Mouse (Mus musculus) layer of hippocampus, adult 11-12 months (tissue): ENCODE results near the gene Ereg.
A peak's percentile ranks its signal among the peaks of the same experiment; 100 is the strongest.

Source experiments
- DNase-seq: peaks from one replicate; pipeline ENCODE4 v3.0.0; 2022; ENCODE audit warnings: low spot score

Gene Ereg

DNA sequence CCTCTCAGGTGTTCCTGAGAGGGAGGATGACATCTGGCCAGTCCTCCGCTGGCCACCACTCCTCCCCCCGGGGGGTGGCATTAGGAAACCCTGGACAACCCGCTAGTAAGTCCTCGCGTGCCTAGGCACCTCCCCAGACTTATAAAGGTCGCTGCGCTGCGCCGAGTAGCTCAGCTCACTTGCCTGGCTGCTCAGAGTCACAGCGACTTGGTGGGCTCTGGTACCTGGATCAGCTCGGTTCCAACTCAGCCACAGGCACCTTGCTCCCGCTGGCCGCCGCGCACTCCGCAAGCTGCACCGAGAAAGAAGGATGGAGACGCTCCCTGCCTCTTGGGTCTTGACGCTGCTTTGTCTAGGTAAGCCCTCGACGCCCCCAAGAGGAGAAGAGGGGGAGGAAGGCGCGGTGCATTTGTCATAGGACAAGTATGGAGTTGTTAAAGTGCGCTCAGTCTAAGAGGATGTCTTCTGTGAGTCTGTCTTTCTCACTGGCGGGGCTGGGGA is at the start of gene Ereg:
Ereg (plus strand) TSS at position 173 of the 501 bp plus-strand sequence.
- DNase-seq, result no peak

DNA sequence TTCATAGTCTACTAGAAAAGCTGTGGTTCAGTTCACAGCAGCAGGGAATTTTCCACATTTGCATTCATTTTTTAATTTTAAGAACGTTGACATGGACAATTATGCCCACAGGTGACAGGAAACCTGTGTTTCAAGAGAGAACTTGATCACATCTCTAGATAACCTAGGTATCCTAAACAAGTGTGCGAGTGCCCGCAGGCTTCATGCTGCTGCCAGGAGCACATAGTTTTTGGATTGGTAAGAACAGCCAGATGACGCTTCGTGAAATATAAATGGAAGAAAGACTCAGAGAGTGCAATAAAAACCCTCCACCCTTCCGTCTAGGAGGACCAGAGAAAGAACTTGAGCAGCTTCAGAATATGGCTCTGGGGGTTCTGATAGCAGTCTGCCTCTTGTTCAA is 47.3 kb upstream of the Ereg start, which contains the start of gene Epgn:
Epgn (plus strand) TSS at position 301 of the 400 bp plus-strand sequence.
- no peak for DNase-seq

DNA sequence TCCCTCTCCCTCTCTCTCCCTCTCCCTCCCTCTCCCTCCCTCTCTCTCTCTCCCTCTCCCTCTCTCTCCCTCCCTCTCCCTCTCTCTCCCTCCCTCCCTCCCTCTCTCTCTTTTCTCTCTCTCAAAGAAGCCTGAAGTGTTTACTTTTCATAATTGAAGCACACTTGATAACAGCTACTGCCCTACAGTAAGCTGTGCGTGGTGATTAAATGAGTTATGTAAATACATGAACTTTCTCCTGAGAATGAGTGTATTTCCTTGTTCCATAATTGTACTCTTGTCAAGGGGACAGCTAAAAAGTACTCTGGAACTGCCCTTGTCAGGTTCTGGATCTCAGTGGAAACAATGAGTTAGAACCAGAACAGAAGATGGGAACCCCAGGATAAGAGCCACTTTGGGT is 46.6 kb upstream of the Ereg start:
- no peak for DNase-seq

DNA sequence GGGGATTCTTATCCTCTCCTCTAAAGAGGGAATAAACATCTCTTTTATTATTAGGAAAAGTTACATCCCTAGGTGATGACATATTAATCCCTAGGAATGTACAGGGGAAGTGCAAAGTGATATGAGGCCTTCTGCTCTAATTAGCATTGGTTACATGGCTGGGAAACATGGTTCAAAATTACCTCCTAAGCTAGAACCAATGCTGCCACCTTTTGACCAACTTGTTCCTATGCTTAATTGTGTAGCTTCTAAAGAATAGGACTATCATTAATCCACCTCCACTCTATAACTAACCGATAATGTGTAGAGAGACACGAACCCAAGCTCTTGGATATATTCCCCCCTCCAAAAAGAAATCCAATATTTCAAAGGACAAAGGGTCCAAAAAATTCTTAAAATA is 43.8 kb upstream of the Ereg start:
- peak; percentile 4 for DNase-seq

DNA sequence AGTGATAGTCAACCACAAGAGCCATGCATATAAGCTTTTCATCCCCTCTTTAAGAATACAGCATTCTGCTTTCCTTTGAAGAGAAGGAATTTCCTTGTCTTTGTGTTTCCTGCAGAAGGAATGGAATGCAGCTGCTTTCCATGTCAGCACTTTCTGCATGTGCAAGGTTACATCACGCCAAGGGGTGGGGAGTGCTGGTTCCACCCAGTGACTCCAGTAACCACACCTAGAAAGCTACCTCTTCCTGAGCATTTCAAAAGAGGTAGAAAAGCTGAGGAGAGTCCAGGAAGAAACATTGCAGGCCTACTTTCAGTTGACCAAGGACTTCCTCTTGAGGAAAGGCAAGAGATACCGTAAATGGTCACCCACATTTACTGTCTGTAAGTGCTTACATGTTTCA is 39.1 kb upstream of the Ereg start:
- no peak for DNase-seq

DNA sequence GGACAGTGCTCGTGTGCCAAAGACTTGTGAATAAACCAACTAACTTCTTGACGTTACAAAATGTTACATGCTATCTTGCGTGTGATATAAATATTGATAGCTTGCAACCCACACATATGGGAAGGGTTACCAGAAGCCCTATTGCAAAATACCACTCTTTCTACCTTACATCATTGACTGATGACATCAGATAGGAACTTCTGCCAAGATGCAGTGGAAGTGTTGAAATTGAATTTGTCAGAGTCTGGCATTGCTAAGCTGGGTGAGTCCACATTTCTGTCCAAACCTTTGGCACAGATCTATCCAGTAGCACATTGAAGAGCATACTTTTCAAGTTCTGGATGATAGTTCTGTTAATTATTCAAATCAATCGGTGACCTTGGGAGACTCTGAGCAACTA is 37.8 kb upstream of the Ereg start:
- DNase-seq, result no peak

DNA sequence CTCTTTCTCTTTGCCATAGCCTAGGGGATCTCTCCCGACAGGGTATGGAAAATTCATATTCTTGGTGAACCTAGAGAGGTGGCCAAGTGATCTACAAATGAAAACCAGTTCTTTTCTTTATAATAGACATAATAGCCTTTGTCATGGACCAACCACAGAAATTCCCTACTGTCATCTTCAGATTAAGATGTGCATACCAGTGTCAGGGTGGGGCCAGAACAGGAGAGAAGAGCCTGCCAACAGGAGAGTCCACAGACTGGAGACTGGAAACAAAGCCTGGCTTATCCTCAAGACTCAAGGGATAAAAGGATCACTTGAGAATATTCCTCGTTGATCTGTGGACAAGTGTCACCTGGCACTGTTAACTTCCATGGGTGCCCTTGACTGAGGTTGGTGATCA is 36.7 kb upstream of the Ereg start:
- no peak for DNase-seq

DNA sequence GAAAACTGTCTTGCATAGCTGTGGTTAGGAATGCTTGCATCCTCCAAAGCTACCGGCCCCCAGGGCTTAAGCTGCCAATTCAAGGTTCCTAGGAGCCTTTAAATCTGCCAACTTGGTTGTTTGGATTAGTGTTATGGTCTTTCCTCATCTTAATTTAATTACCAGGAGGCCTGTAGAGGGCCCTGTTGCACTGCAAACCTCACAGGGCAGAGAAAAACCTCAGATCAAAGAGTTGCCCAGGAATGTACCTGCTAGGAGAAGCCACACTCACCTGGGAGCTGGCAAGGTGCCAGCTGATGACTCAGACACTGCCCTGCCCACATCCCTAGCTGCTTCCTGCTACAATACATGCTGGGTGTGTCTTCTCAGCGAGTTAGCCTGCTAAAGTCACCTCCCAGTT is 35.9 kb upstream of the Ereg start:
- DNase-seq, result peak; percentile 6

DNA sequence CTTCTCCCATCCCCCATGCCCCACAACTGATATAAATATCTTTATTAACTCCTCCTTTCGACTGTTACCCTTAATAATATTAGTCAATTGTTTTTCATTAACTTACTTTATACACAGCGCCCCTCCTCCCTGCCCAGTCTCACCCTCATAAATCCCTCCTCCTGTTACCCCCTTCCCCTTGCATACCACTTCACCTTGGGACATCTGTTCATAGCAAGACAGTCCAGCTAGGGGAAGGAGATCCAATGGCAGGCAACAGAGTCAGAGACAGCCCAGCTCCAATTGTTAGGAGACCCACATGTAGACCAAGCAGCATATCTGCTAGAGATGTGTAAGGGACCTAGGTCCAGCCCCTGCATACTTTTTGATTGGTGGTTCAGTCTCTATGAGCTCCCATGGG is 35.5 kb upstream of the Ereg start:
- no peak for DNase-seq

DNA sequence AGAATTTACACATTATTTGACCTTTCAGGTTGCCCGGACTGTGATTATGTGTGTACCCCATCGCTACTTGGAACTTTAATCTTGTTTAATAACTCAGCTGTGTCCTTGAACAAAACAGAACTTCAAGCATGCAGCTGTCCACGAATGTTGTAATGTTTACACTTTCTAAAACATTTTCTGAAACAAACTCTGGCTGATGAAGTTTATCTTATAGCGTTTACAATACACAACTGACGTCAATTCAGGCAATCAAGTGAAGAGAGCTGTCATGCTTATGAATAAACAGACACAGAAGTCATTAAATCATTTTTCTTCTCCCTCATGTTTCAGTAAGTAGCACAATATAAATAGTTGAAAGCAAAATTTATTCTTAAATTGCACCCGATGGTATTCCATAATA is 26.4 kb upstream of the Ereg start:
- no peak for DNase-seq

DNA sequence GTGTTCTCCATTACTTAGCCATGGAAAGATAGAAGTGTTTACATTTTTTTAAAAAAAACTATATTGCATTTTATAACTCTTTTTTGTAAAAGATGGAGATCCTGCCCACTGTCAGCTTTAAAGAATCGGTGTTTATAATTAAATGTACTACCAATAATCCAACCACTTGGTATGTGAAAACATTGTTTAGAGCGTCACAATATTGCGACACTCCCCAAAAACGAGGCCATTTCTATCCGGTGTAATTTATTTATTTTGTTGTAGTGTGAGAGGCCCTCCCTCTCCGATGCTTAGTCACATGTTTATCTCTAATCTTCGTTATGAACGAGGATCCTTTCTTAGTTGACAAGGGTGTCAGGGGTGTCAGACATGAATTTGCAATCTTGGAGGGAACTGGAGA is 26.0 kb upstream of the Ereg start:
- no peak for DNase-seq

DNA sequence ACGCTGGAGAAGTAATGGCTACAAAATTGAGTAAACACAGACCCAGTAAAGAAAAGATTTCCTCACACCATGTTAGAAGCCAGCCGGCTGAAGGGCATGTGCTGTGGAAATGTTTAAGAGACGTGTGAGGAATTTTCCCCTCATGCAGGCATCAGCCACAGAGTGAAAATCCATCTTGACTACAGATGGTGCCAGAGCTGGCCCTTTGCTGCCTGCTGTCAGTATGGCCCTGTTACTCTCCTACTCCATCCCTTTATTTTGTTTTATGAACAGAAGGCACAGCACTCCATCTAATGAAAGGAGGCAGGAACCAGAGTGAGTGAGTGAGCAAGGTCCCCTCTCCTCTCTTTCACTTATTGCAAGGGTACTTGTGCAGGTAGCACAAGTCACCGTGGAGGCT is 2.1 kb upstream of the Ereg start:
- no peak for DNase-seq

DNA sequence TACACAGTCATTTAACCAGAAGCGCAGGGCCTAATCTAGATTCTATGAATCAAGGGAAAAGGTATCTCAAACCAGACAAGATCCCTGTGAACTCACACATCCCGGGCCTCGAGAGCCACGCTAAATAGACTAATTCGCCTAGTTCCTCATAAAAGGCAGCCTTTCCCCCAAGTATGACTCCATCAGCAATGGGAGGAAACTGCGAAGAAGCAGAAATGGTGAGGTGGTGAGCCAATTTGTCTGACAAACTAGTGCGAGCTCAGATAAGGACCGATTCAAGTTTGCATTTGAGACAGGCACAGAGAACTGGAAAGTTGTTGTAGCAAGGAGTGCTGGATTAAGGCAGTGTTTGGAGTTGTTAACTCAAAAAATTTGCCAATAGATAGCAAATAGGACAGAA is 796 bp upstream of the Ereg start:
- DNase-seq, result no peak

DNA sequence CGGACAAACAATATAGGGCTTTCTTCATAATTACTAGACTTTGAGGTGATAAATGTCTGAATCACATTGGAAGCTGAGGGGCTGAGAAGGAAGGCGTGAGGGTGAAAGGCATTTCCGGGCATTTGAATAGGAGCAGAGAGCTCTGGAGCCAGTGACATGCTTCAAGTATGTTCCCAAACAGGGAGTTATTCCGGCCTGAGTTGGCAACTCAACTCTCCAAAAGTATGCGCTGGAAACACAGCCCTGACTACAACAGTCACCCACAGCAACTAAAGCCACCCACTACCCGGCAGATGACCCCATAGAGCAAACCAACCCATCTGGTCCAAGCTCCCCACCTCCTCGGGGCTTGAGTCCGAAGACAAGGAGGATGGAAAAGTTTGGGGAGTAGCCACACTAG is 396 bp upstream of the Ereg start:
- no peak for DNase-seq

DNA sequence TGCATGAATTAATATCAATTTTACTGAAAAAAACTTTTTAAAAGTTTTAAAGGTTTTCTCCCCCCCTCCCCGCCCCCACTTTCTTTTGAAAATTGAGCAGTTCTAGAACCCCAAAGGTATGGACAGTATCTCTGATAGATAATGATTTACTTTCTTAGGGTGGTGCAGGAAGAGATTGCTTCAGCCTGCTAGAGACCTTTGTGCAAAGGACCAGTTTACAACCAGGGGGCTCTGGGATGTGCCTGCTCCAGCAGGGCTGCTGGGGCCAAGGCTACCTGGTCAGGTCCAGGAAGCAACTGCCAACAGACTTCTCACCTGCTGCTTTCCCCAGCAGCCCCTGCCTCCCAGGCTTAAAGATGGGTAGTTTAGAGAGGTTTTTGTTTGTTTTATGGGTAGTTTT is 599 bp downstream of the Ereg start:
- DNase-seq, result no peak

DNA sequence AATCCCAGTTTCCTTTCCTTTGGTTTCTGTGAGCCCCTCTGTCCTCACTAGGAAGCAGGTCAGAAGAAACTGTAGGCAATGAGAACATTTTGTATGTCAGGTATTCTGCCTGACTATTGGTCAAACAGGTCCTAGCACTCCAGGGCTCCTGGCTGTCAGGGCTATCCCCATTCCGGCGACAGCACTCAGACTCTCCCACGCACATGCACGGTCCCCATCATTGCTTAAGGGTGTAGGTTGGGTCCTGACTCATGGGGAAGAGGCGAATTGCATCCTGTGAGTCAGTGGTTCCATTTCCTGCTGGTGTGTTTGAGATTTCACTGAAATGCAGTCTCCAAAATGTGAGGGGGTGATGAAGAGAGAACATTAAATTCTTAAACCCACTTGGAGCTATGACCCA is 8.6 kb downstream of the Ereg start:
- no peak for DNase-seq

DNA sequence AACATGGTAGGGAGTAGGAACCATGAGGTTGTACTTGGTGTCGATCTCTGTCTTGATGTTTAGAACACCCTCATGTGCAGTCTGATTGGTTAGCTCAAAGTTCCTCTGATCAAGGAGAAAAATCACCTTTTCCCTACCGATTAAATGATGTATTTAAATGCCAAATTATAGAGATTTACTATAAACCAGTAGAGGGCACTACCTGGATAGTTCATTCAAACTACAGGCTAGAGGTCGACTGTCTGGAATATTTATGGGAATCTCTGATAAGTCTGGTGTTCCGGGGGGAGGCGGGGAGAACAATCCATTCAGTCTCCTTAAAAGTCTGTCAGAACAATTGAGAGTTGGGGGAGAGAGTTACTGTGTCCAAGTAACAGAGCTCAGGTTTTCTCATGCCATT is 10.9 kb downstream of the Ereg start:
- DNase-seq, result no peak

DNA sequence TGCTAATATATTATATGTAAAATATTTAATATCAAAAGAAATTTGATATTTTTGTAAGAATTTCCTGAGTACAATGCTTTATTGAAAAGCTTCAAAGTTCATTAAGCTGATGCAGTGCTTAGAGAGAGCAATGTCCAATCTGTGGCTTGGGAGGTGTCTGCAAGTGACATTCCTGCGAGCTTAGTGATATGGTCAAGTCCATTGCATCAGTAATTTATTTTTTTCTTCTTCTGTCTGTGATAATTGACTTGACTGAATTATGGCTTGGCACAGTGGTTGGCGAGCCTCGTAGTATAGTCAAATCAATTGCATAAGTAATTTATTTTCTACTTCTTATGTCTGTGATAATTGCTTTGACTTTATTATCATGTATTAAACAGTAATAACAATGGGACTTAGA is 15.9 kb downstream of the Ereg start:
- no peak for DNase-seq

DNA sequence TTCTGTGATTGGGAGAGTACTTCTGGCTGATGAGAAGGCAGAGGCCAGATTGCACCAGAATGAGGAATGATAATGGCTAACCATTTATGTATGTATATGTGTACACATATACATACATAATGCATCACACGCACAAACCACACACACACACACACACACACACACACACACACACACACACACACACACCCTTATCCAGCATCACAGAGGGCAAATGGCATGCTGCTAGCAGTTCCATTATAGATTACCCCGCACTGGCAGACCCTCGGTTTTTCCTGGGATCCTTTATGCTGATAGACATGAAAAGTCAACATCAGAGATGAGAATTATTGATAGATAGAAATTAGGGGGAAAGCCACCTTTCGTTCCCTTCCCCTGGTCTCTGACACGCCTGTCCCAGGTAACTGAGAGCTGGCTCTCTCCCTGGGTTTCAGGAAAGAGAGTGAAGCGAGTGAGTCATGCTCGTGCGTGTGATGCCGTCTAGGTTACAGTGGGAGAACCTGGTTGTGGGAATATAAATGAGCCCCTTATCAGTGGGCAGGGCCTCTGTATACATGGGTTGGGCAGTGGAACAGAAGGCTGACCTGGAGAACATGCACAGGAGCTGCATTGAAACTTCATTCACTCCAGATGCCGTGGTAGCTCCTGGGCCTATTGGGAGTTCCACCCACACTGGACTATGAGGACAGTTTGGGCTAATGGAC is 23.6 kb downstream of the Ereg start:
- DNase-seq, result no peak

DNA sequence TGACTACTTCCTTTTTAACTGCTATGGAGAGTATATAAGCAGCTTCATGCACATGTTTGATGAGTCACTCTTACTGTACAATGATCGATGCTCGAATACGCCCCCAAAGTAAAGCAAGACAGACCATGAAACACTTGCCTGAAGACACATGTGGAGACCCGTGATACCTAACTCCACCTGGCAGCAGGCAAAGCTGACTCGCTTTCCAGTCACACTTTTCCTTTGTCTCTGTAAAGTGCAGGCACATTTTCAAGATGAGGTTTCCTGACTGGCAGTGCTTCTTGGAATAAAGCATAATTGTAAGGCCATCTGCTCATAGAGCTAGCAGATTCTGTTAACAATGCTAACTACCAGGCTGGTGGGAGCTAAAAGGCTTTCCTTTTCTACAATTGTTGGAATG is 27.3 kb downstream of the Ereg start:
- peak; percentile 14 for DNase-seq

DNA sequence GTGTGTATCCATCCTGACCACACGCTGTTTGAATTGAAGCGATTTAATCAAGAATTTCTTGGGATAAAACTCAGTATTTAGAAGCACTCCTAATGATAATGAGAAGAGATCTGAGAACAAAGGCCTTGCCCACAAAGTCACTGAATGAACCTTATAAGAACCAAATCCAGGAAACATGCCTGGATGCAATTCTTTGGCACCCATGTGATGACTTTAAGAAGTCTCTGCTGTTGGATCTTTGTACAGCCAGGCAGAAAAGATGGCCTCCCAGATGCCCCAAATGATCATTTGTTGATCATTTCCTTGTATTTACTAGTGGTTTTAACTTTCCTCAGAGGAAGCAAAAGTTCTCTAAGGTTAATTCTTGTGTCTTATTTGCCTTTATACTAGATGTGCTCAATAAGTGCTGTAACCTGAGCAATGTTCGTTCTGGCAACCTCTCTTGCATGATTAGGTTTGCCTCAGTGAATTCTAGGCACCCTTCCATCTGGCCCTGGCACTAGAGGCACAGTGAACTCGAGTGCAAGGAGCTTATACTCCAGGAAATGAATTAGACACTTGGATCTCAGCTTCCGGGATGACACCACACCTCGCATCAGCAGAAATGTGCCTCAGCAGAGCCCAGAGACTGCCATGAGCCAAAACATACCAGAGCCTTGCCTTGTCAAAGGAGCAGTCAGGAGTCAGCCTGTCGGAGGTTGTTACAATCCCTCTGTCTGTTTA is 29.7 kb downstream of the Ereg start:
- DNase-seq, result no peak

DNA sequence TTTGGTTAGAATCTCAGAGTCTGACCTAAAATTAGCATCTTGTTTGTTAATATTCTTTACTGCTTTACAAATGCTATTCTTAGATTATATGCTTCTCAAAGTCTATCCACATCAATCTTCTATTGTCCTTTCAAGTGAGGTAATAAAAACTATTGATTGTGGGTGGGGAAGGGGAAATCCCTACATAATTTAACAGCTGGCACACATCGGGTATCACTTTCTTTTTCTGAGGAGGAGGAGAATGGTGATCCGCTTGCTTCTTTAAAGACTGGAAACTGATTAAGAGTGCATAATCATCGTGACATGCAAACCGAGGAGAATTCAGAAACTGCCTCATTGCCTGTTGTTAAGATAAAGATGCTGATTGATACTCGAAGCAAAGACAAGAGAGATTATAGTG is 31.8 kb downstream of the Ereg start:
- DNase-seq, result no peak

DNA sequence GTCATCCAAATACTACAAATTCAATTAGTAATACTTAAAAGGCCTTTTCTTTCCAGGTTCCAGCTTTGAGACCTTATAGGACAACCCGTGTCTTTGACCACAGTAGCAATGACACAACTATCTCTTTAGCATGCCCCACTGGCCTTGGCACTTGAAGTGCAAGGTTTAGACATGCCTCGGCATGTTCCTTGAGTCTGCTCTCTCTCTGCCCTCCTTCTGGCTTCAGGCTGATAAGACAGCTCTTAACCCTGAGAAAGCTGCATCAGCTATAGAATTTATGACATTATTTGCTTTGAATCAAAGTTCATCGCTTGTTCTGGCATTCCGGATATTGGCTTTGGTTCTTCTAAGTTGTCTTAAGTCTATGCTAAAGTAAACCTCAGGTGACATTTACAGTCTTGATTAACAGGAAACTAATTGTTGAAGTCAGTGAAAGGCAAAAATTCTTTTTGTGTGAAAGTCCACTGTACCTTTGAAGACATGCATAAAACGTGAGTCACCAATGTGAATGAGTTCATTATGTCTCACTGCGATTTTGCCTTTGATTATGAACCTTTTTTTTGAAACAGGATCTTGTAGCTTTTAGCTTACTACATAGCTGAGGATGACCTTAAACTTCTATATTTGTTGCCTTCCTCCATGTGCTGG is 35.7 kb downstream of the Ereg start:
- no peak for DNase-seq
